Mouse (Mus musculus) c-Kit-positive CD71-positive TER-119-positive erythroid progenitor cells, embryonic 14.5 days (primary cell): ENCODE data around the gene Rassf10.

Experiments used
- DNase-seq: peaks from one replicate; pipeline ENCODE4 v3.0.0-alpha.2; 2013; ENCODE audit warnings: low spot score

Gene Rassf10

GRCm38 (mm10) chr7:112957630-112958029 lies 3.9 kb downstream of the Rassf10 start:
- no peak for DNase-seq

- no peak for DNase-seq
Observed at GRCm38 (mm10) chr7:112966382-112966781, 12.6 kb downstream of the Rassf10 start.

GRCm38 (mm10) chr7:112966786-112967185 lies 13.0 kb downstream of the Rassf10 start:
- DNase-seq: no peak

GRCm38 (mm10) chr7:112983316-112983715 lies 29.6 kb downstream of the Rassf10 start:
- DNase-seq: no peak

- no peak for DNase-seq
Observed at GRCm38 (mm10) chr7:112984704-112985577, 31.2 kb downstream of the Rassf10 start.

- no peak for DNase-seq
Observed at GRCm38 (mm10) chr7:112985578-112985949, 31.8 kb downstream of the Rassf10 start.

- no peak for DNase-seq
Observed at GRCm38 (mm10) chr7:112992928-112993327, 39.2 kb downstream of the Rassf10 start.

- DNase-seq: no peak
Observed at GRCm38 (mm10) chr7:113003565-113004255, 49.9 kb downstream of the Rassf10 start.

- DNase-seq: no peak
Observed at GRCm38 (mm10) chr7:113005726-113006125, 52.0 kb downstream of the Rassf10 start.
